Mouse (Mus musculus) stomach, embryonic 15.5 days (tissue): ENCODE results near the gene Gm49380. TPM values are rescaled to one million over a fixed set of nuclear protein-coding genes. Genes with fewer than 3 reads are reported as not detected.

ENCODE experiments used
- ATAC-seq: fragments of 200-750 bp; cut with Nextera tagmentation; 2 replicates; pipeline ENCODE4 v1.8.0; 2017; ENCODE audit warnings: low read depth, moderate number of reproducible peaks, moderate TSS enrichment; ENCODE audit not compliant: insufficient read depth, low FRiP score
- H3K27ac ChIP-seq: fragments of 300-500 bp; sonication (generic); 2 replicates; pipeline ENCODE4 v1.5.1; 2015; ENCODE audit warnings: mild to moderate bottlenecking, inconsistent platforms
- H3K27me3 ChIP-seq: fragments of 300-500 bp; sonication (generic); replicated peaks from 2 replicates; pipeline ENCODE4 v1.6.1; 2015; ENCODE audit warnings: inconsistent platforms
- H3K36me3 ChIP-seq: fragments of 300-500 bp; sonication (generic); 2 replicates; pipeline ENCODE4 v1.6.1; 2015; ENCODE audit warnings: inconsistent platforms
- H3K4me1 ChIP-seq: fragments of 300-500 bp; sonication (generic); 2 replicates; pipeline ENCODE4 v1.6.1; 2015; ENCODE audit warnings: inconsistent platforms
- H3K4me2 ChIP-seq: fragments of 300-500 bp; sonication (generic); 2 replicates; pipeline ENCODE4 v1.6.1; 2015; ENCODE audit warnings: mild to moderate bottlenecking, inconsistent platforms
- H3K4me3 ChIP-seq: fragments of 300-500 bp; sonication (generic); replicated peaks from 2 replicates; pipeline ENCODE4 v1.5.1; 2015; ENCODE audit warnings: inconsistent platforms
- H3K9ac ChIP-seq: fragments of 300-500 bp; sonication (generic); 2 replicates; pipeline ENCODE4 v1.6.1; 2015; ENCODE audit warnings: inconsistent platforms
- H3K9me3 ChIP-seq: fragments of 300-500 bp; sonication (generic); 2 replicates; pipeline ENCODE4 v1.6.1; 2016; ENCODE audit warnings: inconsistent platforms
- WGBS: fragments of 180-500 bp; shearing (Covaris S2); methylation state at CpG from one replicate; pipeline ENCODE4 v1.1.7; 2015; 5-methylcytosine and 5-hydroxymethylcytosine counted together
- polyA plus RNA-seq: library from polyadenylated mRNA; unstranded; fragments of >200 nt; fragmentation: Nextera tagmentation; extraction: Ambion mirVana; gene quantifications from 2 replicates; pipeline ENCODE4 v1.2.1, GENCODE M21; 2015

The Gm49380 gene
- polyA plus RNA-seq, 1 experiment from 2014 or later: 0.14 TPM

DNA sequence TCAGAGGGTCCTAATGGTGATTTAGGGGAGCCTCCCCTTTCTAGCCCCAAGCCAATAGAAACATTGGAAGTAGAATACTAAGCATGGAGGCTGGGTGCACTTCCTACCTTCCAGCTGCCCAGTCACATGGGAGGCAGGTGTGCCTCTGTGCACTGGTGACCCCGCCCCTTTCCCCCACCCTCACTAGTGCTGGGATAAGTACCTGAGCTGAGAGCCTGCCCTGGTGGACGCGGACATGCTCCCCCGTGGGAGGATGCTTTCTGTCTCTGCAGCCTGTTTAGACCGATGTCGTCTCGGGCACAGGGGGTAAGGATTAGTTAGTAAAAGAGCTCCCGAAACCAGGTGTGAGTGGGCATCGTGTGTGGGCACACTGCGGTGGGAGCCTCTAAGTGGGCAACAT lies 26.3 kb downstream of the Gm49380 start:
- Histone ChIP-seq H3K27me3 (0 out of 2 replicates have a peak, but pooled peaks cover 6% of the 10 kb centered on the region), H3K9ac (no peak overlapping the region), H3K4me1 (peaks cover 43% of the 10 kb centered on the region), H3K36me3 (no peaks in the 10 kb centered on the region), H3K9me3 (no peaks in the 10 kb centered on the region), H3K4me3 (no peak overlapping the region), H3K27ac (no peak overlapping the region), H3K4me2 (no peak overlapping the region)
- 51% methylated on average over 10 of the region's 10 CpGs for WGBS
- no peak for ATAC-seq

DNA sequence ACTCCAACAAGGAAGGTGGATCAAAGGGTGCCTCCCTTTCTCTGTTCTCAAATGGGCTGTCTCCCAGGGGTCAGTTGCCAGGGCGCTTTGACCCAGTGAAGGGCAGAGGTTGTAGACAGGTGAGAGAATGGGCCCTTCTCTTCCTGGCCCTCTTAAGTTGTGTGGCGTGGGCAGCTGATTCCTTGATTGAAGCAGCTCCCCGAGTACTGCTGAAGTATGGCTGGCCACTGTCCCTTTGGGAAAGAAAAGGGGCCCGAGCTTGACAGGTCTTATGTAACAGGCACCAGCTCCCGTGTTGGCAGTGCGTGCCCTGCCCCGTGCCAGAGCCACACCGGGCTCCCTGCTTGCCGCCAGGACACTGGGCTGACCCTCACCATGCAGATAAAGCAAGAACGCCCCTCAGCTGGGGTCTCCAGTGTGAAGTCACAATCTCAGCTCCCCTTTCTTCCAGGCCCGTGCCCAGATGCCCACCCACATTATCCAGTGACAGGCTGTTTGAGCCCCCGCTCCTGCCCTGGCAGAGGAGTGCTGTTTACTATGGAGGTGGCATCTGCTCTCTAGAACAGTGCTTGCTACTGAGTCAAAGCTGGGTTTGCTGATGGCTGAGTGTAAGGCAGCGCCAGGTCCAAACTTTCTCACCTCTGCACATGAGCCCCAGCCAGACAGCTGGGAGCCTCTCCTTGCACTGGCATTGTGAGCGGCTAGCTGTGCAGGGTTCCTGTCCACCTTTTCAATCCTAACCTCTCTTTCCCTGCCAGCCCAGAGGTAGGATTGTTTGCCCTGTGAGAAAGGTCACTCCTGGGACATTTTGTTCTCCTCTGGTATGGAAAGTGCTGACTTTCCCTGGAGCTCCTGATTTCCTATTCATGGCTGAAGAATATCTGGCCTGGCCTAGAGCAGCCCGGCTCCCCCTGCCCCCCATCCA lies 27.3 kb downstream of the Gm49380 start:
- Histone ChIP-seq H3K9ac (no peak overlapping the region), H3K4me1 (peaks cover 43% of the 10 kb centered on the region), H3K4me2 (peak overlapping the region; percentile 100), H3K9me3 (no peaks in the 10 kb centered on the region), H3K27me3 (0 out of 2 replicates have a peak, but pooled peaks cover 6% of the 10 kb centered on the region), H3K4me3 (peak overlapping the region; percentile 58; the same call in 1 of the 2 replicates), H3K27ac (no peak overlapping the region), H3K36me3 (no peaks in the 10 kb centered on the region)
- WGBS: 66% methylated on average over 15 of the region's 15 CpGs
- ATAC-seq: no peak

DNA sequence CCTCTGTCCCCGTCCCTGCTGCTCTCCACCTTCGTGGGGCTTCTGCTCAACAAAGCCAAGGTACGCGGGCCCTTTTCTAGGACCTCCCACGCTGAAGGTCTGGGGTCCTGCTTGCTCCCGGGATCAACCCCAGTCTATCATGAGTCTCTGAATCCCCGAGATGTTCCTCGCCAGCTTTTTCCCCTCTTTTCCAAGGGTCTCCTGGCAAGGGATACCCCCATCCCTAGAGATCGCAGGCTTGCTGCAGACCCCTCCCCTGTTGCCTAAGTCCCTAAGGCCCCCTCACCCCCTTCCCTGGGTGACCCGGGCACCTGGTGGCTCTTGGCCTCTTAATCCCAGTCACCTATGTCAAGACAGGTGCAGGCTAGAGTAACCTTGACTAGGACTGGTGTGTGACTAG lies 28.0 kb downstream of the Gm49380 start:
- peak overlapping the region; percentile 100 for H3K4me2 ChIP-seq
- ATAC-seq: no peak
- H3K36me3 ChIP-seq: no peaks in the 10 kb centered on the region
- H3K9me3 ChIP-seq: no peaks in the 10 kb centered on the region
- H3K4me1 ChIP-seq: peaks cover 48% of the 10 kb centered on the region
- H3K4me3 ChIP-seq: peak overlapping the region; percentile 58
- no peak overlapping the region for H3K27ac ChIP-seq
- H3K27me3 ChIP-seq: 0 out of 2 replicates have a peak, but pooled peaks cover 6% of the 10 kb centered on the region
- peak overlapping the region; percentile 68 for H3K9ac ChIP-seq
- WGBS: 4% methylated on average over 10 of the region's 10 CpGs

DNA sequence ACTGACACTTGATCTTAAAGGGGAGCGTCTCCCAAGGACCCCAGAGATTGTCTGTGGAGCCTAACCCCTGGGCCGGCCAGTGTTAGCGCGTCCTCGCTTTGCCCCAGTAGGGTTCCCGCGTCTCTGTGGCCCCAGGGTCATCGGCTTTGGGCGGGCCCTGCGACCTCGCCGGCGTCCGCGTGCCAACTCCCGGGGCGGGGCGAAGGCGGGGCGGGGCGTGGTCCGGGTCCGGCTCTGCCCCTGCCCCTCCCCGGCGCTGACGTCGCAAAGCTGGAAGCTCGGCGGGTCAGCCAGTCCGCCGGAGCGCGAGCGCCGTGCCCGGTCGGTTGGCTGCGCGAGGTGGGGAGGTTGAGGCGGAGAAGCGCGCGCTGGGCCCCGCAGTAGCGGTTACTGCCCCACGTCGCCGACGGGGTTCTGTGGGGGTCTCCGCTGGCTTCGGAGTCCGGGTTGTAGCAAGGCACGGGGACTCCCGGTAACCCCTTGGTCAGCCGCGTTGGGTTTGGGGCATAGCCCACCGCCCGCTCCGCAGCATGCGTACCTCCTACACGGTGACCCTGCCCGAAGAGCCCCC lies 28.6 kb downstream of the Gm49380 start:
- Histone ChIP-seq H3K27me3 (0 out of 2 replicates have a peak, but pooled peaks cover 6% of the 10 kb centered on the region), H3K9ac (peak overlapping the region; percentile 68), H3K9me3 (no peaks in the 10 kb centered on the region), H3K4me1 (peaks cover 49% of the 10 kb centered on the region), H3K27ac (0 out of 2 replicates have a peak overlapping the region, but pooled peaks have one; percentile 64), H3K4me3 (peak overlapping the region; percentile 58), H3K36me3 (no peaks in the 10 kb centered on the region), H3K4me2 (peak overlapping the region; percentile 100)
- WGBS: under 1% methylated on average over 62 of the region's 62 CpGs
- peak; percentile 78 for ATAC-seq

DNA sequence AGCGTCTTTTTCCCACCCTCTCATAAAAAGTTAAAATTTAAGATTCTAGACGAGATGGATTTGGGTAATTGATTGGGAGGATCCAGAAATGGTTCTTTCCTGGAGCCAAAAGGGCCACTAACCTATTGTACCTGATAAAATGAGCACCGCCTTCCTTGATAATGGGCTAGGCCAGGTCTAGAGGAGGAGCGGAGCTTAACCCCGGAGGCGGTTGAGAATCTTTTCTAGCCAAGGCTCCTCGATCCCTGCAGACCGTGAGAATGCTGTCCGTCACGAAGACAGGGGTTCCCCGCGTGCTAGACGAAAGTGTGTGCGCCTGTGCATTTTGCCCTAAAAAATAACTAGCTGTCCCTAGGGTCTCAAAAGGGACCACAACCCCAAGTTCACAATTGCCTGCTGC lies 29.1 kb downstream of the Gm49380 start:
- Histone ChIP-seq H3K4me2 (peak overlapping the region; percentile 100), H3K4me3 (peak overlapping the region; percentile 58), H3K36me3 (no peaks in the 10 kb centered on the region), H3K9ac (0 out of 2 replicates have a peak overlapping the region, but pooled peaks have one; percentile 68), H3K4me1 (peaks cover 54% of the 10 kb centered on the region), H3K27me3 (0 out of 2 replicates have a peak, but pooled peaks cover 6% of the 10 kb centered on the region), H3K9me3 (no peaks in the 10 kb centered on the region), H3K27ac (peak overlapping the region; percentile 64; the same call in 1 of the 2 replicates)
- no peak for ATAC-seq
- whole genome bisulfite sequencing: 2% methylated on average over 14 of the region's 14 CpGs

DNA sequence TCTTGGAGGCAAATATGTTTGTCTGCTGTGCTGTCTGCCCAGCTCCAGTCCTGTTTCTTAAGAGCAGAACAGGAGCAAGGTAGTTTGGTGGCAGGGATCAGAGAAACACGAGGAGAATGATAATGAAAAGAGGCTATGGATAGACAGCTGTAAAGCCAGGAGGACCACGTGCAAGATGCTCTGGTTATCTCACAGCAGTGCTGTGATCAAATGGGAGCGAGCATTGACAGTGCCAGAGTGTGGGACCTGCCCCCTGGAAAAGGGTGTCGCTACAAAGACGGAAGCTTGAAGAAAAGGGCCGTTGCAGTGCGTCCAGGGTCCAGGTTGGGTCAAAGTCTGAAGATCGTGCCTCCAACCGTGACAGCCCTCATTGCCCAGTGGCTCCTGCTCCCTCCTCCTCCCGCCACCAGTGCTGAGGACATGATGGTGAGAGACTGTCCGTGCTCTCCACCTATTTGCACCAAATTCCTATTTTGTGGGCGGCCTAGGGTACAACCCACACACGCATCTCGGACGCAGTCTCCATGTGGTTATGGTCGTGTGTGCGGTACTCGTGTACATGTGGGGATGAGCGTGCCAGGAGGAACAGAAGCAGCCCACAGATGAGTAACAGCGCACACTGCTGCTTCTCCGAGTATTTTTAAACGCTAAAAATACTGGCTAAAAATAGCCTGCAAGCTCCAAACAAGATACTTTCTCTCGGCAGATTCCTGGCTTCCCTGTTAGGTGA lies 29.7 kb downstream of the Gm49380 start:
- no peak for ATAC-seq
- Histone ChIP-seq H3K4me3 (peak overlapping the region; percentile 58), H3K27me3 (0 out of 2 replicates have a peak, but pooled peaks cover 6% of the 10 kb centered on the region), H3K9ac (no peak overlapping the region), H3K4me1 (peaks cover 61% of the 10 kb centered on the region), H3K27ac (peak overlapping the region; percentile 64), H3K9me3 (no peaks in the 10 kb centered on the region), H3K36me3 (no peaks in the 10 kb centered on the region), H3K4me2 (peak overlapping the region; percentile 100)
- WGBS: 10% methylated on average over 23 of the region's 23 CpGs

DNA sequence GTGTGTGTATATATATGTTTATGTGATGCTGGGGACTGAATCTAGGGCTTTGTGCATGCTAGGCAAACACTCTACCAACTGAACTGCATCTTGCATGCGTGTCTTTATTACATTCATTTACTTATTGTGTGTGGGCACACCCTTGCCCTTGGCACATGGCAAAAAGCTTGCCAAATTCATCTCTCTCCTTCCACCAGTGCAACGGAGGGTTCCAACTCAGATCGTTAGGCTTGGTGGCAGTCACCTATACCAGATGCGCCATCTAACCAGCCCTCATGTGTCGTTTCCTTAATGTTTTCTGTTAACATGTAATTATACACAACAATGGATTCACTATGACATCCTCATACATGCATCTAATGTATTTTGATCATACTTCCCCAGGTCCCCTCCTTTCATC lies 31.0 kb downstream of the Gm49380 start:
- Histone ChIP-seq H3K4me2 (no peak overlapping the region), H3K27ac (no peak overlapping the region), H3K4me3 (no peak overlapping the region), H3K36me3 (no peaks in the 10 kb centered on the region), H3K9ac (no peak overlapping the region), H3K4me1 (peaks cover 59% of the 10 kb centered on the region), H3K27me3 (0 out of 2 replicates have a peak, but pooled peaks cover 6% of the 10 kb centered on the region), H3K9me3 (no peaks in the 10 kb centered on the region)
- ATAC-seq: no peak
- WGBS: 94% methylated on average over 5 of the region's 5 CpGs

DNA sequence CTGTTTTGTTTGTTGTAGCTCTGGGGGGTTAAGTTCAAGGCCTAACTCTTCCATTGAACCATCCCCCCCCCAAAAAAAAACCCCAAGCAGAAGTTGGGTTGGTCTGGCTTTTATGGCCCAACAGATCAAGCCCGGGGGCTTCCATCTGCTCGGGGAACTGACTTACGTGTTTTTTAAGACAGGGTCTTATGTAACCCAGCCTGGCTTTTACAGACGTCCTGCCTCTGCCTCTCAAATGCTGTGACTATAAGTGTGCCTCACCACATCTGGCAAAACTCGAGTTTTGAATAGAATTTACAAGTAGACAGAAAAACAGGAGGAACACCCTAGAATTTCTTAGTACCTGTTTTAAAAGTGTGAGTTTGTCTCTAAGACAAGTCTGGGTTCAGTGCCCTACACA lies 31.7 kb downstream of the Gm49380 start:
- no peak overlapping the region for H3K4me3 ChIP-seq
- ATAC-seq: no peak
- no peak overlapping the region for H3K9ac ChIP-seq
- H3K36me3 ChIP-seq: no peaks in the 10 kb centered on the region
- no peaks in the 10 kb centered on the region for H3K9me3 ChIP-seq
- 0 out of 2 replicates have a peak, but pooled peaks cover 6% of the 10 kb centered on the region for H3K27me3 ChIP-seq
- H3K4me2 ChIP-seq: no peak overlapping the region
- H3K4me1 ChIP-seq: peaks cover 54% of the 10 kb centered on the region
- H3K27ac ChIP-seq: no peak overlapping the region
- 74% methylated on average over 5 of the region's 5 CpGs for WGBS

DNA sequence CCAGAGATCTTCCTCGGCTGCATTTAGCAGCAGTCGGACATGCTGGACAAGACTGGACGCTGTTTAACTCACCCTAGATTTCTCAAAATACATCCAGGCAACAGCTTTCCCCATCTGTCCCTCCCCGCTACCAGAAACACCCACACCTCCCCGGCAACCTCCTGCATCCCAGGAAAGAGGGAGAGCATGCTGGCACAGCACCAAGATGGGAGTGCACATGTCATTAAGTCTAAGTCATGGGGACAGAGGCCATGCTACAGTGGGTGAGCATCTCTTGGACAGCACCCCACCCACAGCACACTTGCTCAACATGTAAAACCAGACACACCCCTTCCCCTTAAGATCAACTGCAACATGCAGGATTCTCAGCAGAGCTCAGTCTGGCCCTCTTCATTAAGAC lies 32.3 kb downstream of the Gm49380 start:
- no peaks in the 10 kb centered on the region; the same call in 1 of the 2 replicates for H3K36me3 ChIP-seq
- no peak overlapping the region for H3K4me2 ChIP-seq
- 0 out of 2 replicates have a peak, but pooled peaks cover 4% of the 10 kb centered on the region for H3K27me3 ChIP-seq
- no peak for ATAC-seq
- no peaks in the 10 kb centered on the region for H3K9me3 ChIP-seq
- no peak overlapping the region for H3K27ac ChIP-seq
- H3K4me3 ChIP-seq: no peak overlapping the region
- WGBS: 67% methylated on average over 5 of the region's 5 CpGs
- H3K4me1 ChIP-seq: peaks cover 48% of the 10 kb centered on the region
- H3K9ac ChIP-seq: no peak overlapping the region

DNA sequence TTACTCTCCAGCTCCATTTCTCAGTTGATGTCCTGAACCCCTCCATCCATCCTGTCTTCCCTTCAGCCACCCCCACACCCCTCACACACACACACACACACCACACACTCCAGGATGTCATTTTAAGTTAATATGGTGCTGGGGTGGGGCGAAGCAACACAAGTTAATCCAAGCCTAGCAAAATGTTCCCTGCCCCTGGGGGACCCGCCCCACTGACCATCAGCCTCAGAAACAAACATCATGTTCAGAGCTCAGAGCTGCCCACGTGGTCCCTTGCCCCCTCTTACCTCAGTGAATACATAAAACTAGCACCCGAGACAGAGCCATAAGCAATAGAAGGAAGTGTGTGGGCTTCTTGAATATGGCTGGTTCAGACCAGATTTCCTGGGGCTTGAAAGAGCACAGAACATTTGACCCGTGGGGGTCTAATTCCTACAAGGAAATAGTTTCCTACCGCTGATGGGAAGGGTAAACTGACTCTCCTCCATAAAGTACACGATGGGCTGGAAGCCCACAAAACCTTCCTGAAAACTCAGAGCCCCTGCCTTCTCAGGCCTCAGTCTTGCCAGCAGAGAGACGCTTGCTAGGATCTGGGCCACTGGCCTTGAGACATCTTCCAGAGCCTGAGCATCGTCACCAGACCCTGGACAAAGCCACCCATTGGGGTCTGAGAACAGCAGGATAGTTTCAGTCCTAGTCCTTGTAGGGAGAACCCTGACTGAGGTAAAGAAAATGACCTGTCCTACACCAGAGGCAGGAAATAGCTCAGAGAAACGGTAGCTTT lies 33.1 kb downstream of the Gm49380 start:
- H3K4me1 ChIP-seq: peaks cover 42% of the 10 kb centered on the region
- H3K9me3 ChIP-seq: no peaks in the 10 kb centered on the region
- no peak overlapping the region for H3K4me3 ChIP-seq
- no peak overlapping the region for H3K4me2 ChIP-seq
- no peaks in the 10 kb centered on the region for H3K27me3 ChIP-seq
- WGBS: 61% methylated on average over 10 of the region's 10 CpGs
- no peak overlapping the region for H3K27ac ChIP-seq
- no peak for ATAC-seq
- no peak overlapping the region for H3K9ac ChIP-seq
- no peaks in the 10 kb centered on the region; the same call in 1 of the 2 replicates for H3K36me3 ChIP-seq
